Mouse (Mus musculus): ENCODE measurements at regions not wholly inside any gene's neighbourhood (a gene's known extent, or its start where the extent isn't known, plus 50 kb on each side); places are given as distances from the start of the nearest gene placed in this dataset.

DNA sequence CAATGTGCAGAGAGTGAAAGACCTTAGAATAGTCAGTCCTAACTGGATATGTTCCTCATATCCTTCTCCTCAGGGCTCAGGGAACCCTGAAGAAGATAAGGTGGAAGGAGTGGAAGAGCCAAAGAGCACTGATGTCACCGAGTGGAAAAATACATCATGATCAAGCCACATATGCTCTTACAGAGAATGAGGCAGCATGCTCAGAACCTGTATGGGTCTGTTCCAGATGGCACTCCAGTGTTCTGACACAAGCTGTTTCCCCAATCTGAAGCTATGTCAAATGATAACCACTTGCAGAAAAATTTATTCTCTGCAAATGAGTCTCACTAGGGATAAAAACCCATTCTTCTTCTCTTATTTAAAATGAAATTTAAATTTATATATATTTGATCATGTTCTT lies 572.6 kb upstream of the Robo2 start:
- DNase-seq (ENCODE audit: low spot score in 2 of 2), result no peak
- intact Hi-C loops (cut with DNase I), result no loop called here

DNA sequence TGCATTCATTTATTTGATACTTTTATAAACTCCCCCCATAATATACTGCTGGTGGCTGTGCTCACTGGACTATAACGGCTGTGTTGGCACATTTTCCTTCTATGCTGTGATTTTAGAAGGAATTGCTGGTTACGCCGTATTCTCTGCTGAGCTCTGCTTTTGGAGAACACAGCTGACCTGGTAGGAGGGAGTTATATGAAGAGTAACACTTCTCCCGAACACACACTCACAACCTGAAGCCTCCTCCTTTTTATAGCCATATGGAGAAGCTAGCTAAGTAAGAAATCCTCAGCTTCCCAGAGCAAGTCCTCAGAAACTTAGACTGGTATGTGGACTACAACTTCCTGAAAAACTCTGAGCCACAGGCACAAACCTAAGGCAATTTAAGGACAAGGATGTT lies 554.5 kb upstream of the Robo2 start:
- DNase-seq (ENCODE audit: low spot score in 2 of 2), result peak in 1 of 2 experiments; percentile 10
- intact Hi-C loops (cut with DNase I), result no loop called here

DNA sequence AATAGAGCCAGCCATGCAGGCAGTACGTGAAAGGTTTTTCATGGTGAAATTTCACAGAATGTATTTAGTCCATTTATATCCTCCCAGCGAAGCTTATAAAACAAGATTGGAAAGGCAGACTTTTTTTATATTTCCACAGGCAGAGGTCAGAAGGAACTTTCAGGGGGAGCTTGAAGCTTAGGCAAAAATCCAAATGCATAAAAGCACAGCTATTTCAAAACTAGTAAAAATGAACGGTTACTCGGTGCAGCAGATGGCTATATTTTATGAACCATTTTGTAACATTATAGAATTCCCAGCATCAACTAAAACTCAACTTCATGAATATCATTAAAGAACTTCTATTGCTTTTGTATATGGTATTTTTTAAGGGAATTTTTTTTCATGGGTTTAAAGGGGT lies 518.1 kb upstream of the Robo2 start:
- intact Hi-C loops (cut with DNase I), result no loop called here
- no peak for DNase-seq (ENCODE audit: low spot score in 2 of 2)

DNA sequence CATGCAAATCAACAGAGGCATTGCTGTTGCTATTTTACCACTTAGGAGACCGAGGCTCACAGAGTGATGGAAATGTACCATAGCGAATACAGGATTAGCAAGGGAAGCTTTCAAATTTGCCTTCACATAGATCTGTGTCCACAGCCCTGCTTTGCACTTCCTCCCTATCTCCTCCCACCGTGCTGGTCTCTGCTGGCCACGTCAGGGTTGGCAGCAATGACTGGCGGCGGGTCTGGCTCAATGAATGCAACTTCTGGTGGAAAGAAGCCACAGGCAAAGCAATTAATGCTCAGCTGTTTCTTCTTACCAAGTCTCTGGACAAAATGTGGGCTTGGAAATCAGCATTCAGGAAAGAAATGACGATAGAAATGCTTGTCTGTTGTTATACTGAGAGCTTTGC lies 489.2 kb upstream of the Robo2 start:
- intact Hi-C loops (cut with DNase I), result no loop called here
- peak; percentile 17 to 21 for DNase-seq (ENCODE audit: low spot score in 2 of 2)

DNA sequence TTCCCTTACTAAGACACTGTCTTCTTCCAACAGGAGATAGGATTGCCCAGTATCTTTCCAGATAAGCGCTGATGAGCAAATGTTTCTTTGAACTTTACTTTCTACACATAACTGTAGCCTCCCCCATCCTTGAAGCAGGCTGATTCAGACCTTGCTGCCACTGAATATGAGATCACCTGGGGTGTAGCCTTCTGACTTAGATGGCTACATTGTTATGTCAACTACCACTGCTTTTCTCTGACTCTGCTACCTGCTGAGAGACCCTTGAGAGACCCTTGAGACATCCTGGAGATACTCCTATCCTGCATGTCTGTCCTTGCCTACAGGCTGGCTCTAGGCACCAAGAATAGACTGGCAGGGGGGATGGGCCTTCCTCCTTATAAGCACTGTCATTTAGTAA lies 476.1 kb upstream of the Robo2 start:
- intact Hi-C loops (cut with DNase I), result no loop called here
- no peak for DNase-seq (ENCODE audit: low spot score in 2 of 2)

DNA sequence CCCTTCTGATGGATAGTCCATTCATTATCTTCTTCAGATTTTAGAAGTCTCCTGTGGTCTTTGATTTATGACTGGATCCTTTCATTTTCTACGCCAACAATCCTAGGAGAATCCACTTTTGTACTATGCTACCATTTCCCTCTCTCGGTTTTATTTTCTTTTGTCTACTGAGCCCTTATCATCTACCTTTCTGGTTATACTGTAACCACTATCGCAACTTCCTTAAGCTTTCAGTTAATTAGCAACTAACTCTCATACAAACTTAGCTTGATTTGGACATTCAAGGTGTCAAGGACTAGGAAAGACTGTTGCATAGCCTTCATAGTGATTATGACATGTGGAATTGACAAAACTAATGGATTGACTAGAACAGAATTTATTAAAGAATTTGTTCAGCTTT lies 467.0 kb upstream of the Robo2 start:
- no peak for DNase-seq (ENCODE audit: low spot score in 2 of 2)
- intact Hi-C loops (cut with DNase I), result no loop called here

DNA sequence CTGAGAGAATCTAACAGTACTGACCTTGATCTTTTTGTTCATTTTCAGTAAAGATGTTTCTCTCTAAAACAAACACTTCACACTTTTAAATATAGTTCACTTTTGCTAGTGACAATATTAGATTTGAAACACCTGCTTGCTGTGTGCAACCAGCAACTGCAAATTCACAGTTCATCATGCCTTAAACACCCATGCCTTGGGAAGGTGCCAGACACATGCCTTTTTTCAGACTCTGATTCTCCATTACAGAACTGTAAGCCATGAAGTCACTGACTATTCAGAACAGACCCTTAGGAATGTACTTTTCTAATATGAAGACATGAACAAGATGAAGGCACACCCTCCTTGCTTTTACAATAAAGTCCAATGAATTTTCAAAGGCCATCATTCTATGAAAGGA lies 462.1 kb upstream of the Robo2 start:
- intact Hi-C loops (cut with DNase I), result no loop called here
- peak; percentile 16 to 17 for DNase-seq (ENCODE audit: low spot score in 2 of 2)

DNA sequence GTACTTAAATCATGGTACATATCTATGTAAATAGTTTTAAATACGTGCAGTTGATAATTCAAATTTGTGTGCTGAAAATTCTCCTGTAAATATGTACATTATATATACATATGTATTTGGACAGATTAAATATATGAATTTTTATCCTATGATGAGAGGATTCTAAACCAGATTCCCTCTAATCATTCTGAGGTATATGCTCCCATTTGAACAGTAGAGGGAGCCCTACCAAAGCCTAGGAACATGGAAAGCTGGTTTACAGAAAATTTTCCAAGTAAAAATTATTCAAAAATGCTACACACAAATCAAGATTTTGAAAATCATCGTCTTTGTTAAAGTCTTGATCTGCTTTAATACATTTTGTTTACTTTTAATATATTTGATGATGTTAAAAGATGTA lies 446.1 kb upstream of the Robo2 start:
- DNase-seq (ENCODE audit: low spot score in 2 of 2), result peak; percentile 15 to 34
- intact Hi-C loops (cut with DNase I), result loop anchor here (5.0 kb wide), 1 partner anchor 470 kb away; no protein-coding TSS in a partner anchor

DNA sequence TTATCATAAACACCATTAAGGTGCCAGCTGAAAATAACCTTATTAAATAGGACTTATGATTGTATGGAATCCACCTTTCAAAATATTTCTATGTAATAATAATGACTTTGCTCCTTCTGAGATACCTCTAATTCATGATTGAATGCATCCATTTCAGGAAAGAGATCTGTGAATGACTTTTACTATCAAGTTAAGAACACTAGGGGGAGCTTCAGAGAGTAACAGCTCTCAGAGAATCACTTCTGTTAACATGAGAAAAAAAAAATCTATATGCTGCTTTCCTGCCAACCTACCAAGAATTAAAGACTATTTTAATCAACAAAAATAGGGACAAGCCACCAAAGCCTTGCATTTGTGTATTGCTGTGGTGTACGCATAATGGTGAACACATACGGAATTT lies 428.4 kb upstream of the Robo2 start:
- intact Hi-C loops (cut with DNase I), result no loop called here
- DNase-seq (ENCODE audit: low spot score in 2 of 2), result peak in 1 of 2 experiments; percentile 23

DNA sequence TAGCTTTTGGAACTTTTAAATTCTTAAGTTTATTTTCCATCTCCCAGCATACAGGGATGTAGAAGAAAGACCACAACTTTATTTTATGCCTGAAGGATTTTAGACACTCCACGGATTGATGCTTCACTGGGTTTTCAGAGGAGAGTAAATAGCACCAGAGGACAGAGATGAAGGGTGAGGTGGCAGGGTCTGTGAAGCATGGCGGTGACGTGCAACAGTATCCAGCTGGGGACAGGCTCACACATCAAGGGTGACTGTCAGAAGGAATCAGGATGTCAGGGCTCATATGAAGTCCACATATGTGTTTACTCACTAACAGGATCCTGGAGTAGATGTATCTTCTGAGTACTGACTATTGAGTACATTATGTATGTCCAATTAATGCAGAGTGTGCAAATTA lies 402.8 kb upstream of the Robo2 start:
- intact Hi-C loops (cut with DNase I), result no loop called here

DNA sequence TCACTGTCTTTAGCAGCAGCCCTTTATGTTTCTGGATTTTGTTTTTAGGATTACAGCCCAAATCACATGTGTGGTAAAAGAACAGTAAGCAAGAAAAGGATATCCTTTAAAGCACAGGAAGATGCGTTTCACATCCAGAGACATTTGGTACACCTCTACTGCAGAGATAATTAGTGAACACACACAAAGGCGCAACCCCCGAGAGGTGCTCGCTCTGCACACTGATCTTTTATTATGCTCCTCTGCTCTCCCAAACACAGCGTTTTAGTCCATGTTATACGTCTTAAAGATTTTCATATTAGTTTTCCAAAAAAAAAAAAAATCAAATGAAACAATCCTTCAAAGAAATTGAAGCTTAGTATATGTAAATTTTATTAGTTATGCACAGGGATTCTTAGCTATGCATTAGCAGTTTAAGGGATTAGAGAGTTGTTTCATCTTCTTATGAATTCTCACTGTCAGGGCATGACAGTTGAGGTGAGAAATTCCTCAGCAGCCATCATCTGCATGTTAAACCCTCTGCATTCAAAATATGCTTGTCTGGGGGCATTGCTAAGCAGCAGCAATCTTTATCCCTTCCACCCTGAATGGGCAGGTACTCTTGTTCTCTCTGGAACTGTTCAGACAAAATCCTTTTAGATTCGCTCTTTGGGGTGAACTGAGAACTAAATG lies 397.7 kb upstream of the Robo2 start:
- intact Hi-C loops (cut with DNase I), result no loop called here
- no peak for DNase-seq (ENCODE audit: low spot score in 2 of 2)

More for the DNA sequence above, 402.8 kb upstream of the Robo2 start:
- DNase-seq (ENCODE audit: low spot score in 2 of 2), result no peak

DNA sequence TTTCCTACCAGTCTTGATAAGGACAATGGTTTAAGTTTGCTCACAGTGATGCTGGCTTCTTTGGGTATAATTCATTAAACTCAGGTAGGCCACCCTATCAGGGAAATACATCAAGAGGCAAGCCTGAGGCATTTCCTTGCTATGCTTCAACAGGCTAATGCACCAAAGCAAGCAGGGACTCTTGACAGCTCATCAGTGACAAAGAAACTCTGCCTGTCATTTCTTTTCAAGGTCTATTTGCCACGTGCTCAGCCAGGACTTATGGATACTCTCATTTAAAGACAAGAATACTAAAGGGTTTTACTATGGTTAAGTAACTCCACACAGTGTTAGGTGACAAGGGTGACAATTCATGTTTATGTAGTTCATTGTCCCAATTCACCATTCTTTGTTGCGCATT lies 395.1 kb upstream of the Robo2 start:
- intact Hi-C loops (cut with DNase I), result no loop called here
- DNase-seq (ENCODE audit: low spot score in 2 of 2), result no peak

DNA sequence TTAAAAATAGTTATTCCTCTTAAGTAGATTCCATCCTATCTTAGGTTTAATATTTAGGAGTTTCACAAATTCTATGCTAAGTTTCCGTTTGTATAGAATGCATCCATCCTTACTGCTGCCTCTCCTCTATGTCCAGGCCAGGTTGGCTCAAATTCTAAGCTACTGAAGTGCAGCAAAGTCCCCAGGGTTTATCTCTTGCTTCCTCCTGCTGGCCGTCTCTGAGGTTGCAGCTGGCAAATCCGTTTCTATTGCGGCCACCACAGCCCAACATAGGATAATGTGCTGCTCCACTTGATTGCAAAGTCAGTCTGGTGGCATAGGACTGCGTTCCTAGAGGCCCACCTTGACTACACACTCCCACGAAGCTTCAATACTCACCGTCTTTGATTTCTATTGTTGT lies 389.7 kb upstream of the Robo2 start:
- peak; percentile 47 to 62 for DNase-seq (ENCODE audit: low spot score in 2 of 2)
- intact Hi-C loops (cut with DNase I), result no loop called here

DNA sequence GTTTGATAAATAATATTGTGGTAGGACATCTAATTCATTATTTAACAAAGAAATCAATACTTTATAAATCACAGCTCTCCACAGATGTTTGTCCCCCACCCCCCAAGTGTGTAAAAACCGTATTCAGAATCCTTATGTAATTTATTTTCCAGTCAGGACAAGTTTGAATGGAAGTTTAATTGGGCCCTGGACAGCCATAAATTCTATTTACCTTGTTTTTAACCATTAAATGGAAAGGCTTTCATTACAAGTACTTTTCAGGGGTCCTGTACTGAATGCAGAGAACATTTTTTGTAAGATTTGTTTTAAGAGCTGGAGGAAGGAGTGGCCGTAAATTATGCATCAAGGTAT lies 384.7 kb upstream of the Robo2 start:
- intact Hi-C loops (cut with DNase I), result no loop called here

DNA sequence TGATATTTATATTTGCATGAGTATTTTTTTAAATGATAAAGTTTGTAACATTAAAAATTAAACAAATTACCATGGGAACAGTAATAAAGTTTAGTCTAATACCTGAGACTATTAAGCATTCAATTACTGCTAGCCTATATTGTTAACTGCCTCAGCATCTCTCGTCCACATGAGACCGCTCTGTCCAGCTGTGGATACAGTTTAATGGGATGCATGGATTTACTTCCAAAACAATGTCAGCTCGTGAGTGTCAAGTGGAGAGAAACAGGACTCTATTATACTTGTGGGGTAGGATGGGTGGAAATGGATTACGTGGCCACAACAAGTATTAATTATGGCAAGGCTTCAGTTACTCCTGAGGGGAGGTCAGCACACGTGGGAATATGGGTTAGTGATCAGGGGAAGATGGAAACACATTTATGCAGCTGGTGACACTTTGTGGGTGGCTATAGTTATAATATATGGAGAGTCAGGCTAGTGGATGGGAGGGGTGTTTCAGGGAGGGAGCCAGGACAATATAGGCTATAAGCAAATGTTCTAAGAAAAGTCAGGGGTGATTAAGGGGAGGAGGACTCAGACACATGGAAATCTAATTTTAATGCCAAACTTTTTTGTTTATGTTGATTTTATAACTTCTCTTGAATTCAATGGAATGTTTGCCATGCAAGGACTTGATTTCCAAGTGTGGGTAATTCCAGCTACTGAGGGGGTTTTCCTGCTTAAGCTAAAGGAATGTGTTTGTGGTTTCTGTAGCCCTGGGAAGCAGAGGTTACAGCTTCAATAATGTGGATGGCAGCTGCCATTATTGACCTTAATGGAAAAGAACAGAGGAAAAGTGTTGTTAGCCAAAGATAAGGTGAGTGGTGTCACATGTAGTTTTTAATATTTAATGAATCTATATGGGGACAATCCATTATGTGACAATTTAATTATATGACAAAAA lies 384.0 kb upstream of the Robo2 start:
- DNase-seq (ENCODE audit: low spot score in 2 of 2), result no peak
- intact Hi-C loops (cut with DNase I), result no loop called here

More for the DNA sequence above, 384.7 kb upstream of the Robo2 start:
- no peak for DNase-seq (ENCODE audit: low spot score in 2 of 2)

DNA sequence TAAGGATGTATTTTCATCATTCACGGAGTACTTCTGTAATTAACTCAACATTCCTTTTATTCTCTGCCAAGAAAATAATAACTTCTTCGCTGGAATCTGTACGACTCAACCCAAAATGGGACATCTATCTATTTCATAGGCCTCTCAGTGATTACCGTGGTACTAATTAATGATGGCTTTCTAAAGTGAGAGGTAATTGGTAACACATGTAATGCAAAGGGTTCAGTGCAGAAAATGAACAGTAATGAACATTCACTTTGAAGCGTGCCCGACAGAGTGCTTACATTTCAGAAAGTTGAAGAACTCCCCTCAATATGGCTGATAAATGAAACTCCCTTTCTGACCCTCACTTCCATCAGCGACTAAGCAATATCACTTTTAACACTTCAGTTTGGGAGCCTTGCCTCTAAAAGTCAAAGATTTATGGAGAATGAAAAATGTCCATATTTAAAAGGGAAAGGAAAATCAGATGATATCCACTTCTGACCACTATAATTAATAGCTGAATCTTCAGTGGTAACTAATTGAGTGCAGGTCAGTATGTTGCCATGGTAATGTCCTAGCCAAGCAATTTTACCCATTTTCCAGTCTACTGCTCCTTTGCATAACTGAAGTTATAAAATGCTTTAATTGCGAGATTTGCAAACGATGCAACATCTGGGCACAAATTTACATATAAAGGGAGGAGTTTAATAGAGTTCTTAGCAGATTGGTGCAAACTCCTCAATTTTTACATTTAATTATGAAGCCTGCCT lies 373.9 kb upstream of the Robo2 start:
- DNase-seq (ENCODE audit: low spot score in 2 of 2), result no peak
- intact Hi-C loops (cut with DNase I), result no loop called here

DNA sequence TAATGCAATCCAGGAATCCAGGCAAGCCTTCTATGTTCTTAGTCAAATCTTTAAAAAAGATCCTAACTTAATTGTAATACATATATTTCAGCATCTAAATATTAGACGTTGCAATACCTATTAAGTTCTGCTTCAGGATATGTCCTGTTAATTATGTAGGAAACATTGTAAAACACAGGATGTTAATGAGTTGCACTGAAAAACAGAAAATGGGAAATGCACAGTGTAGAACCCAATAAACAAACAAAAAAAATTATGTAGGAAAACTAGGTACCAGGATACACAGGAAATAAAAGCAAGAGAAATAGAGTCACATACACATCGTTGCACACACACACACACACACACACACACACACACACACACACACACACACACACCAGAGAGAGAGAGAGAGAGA lies 368.8 kb upstream of the Robo2 start:
- DNase-seq (ENCODE audit: low spot score in 2 of 2), result no peak
- intact Hi-C loops (cut with DNase I), result no loop called here

DNA sequence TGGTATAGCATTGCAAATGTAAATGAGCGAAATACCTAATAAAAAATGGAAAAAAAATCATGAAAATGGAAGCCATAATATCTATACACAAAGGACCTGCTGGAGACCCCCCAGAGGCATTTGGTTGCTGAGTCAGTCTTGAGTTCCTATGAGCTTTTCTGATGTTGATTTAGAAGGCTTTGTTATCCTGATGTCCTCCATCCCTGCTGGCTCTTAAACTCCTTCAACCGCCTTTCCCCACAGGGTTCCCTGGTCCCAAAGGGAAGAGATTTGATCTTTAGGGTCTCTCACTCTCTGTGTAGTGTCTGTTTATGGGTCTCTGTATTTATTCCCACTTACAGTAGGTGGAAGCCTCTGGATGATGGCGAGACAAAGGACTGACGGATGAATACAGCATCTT lies 356.6 kb upstream of the Robo2 start:
- DNase-seq (ENCODE audit: low spot score in 2 of 2), result no peak
- intact Hi-C loops (cut with DNase I), result no loop called here

DNA sequence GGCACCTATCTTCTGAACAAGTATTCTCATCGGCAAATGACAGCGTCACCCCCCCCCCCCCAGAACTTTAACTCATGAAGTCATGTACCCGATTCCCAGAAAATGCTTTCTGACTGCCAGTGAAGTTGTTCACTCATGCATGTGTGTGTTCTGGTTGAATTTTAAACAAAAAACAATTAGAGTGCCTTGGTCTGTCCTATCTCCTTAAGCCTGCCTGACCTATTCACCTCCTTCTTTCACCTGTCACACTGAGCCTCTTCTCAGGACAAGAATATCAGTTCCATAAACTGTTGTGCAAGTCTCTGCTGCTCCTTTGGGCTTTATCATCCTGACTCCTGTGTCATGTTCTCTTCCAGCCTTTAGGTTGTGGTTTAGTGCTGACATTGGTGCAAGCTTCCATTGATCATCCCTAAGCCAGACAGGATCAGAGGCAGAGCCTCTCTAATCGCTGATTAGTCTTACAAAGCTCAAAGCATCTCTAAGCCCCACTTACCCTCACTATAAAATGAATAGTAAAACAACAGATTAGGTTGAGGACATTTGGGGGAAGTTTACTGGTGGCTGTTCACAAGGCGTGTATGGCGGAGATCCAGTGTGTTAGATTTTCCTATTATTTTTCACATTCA lies 345.2 kb upstream of the Robo2 start:
- intact Hi-C loops (cut with DNase I), result no loop called here

DNA sequence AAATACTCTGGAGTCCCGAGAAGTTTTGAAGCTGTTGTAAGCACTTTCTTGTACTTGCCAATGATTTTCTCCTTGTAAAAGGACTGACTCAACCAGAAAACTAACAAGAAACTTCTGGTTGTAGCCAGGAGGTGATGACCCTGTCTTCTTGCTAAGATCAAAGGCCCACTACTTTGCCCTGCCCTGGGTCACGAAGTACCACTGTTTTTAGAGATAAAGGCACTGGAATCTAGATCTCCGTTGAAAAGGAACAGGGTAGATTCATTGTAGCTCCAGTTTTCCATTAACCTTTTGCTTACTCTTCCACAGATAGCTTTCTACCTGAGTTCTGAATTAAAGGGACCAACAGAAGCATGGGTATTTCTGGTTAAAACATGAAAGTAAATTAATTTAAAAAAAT lies 339.3 kb upstream of the Robo2 start:
- DNase-seq (ENCODE audit: low spot score in 2 of 2), result no peak
- intact Hi-C loops (cut with DNase I), result no loop called here

More for the DNA sequence above, 345.2 kb upstream of the Robo2 start:
- DNase-seq (ENCODE audit: low spot score in 2 of 2), result no peak

Measured in left cerebral cortex, postnatal 14 days (tissue).